Mouse (Mus musculus) CD4-positive, CD25-positive, alpha-beta regulatory T cell, adult 2 months (primary cell): ENCODE data around the gene Tssk6.

ENCODE experiments used
- DNase-seq: peaks from one replicate; pipeline ENCODE4 v3.0.0-alpha.2; 2012; ENCODE audit warnings: low read depth, low spot score

Tssk6 gene

DNA sequence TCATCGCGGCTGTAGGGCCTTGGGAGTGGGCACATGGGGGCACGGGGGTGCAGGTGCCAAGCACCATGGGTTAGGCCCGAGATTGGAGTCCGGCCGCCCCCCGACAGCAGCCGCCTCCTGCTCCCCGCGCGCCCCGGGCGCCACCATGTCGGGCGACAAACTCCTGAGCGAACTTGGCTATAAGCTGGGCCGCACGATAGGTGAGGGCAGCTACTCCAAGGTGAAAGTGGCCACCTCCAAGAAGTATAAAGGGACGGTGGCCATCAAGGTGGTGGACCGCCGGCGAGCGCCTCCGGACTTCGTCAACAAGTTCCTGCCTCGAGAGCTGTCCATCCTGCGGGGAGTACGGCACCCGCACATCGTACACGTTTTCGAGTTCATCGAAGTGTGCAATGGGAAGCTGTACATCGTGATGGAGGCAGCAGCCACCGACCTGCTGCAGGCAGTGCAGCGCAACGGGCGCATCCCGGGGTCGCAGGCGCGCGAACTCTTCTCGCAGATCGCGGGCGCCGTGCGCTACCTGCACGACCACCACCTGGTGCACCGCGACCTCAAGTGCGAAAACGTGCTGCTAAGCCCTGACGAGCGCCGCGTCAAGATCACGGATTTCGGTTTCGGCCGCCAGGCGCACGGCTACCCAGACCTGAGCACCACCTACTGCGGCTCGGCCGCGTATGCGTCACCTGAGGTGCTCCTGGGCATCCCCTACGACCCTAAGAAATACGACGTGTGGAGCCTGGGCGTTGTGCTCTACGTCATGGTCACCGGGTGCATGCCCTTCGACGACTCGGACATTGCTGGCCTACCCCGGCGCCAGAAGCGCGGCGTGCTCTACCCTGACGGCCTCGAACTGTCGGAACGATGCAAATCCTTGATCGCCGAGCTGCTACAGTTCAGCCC, at the start of gene Tssk6, which contains the start of the genes Ndufa13 and Yjefn3:
TSS of gene Tssk6 (plus strand) at position 22 of the 900 bp plus-strand sequence.
TSS of gene Ndufa13 (minus strand) at position 396 of the 900 bp plus-strand sequence.
TSS of gene Yjefn3 (minus strand) at position 550 of the 900 bp plus-strand sequence.
- DNase-seq: peak; percentile 80

- DNase-seq: no peak
Observed at GRCm38 (mm10) chr8:69853869-69854268, 48.1 kb upstream of the Tssk6 start.

GRCm38 (mm10) chr8:69860807-69861206, 41.2 kb upstream of the Tssk6 start:
- peak; percentile 28 for DNase-seq

GRCm38 (mm10) chr8:69861251-69861650, 40.7 kb upstream of the Tssk6 start:
- DNase-seq: no peak

GRCm38 (mm10) chr8:69863387-69864020, 38.5 kb upstream of the Tssk6 start:
- DNase-seq: no peak

GRCm38 (mm10) chr8:69864180-69864579, 37.8 kb upstream of the Tssk6 start:
- no peak for DNase-seq

GRCm38 (mm10) chr8:69867696-69868326, 34.2 kb upstream of the Tssk6 start:
- DNase-seq: no peak

GRCm38 (mm10) chr8:69870003-69870765, 31.8 kb upstream of the Tssk6 start:
- no peak for DNase-seq

GRCm38 (mm10) chr8:69870907-69871306, 31.1 kb upstream of the Tssk6 start:
- no peak for DNase-seq

GRCm38 (mm10) chr8:69874155-69874554, 27.8 kb upstream of the Tssk6 start:
- peak; percentile 73 for DNase-seq

- no peak for DNase-seq
Observed at GRCm38 (mm10) chr8:69874654-69875053, 27.3 kb upstream of the Tssk6 start.

DNA sequence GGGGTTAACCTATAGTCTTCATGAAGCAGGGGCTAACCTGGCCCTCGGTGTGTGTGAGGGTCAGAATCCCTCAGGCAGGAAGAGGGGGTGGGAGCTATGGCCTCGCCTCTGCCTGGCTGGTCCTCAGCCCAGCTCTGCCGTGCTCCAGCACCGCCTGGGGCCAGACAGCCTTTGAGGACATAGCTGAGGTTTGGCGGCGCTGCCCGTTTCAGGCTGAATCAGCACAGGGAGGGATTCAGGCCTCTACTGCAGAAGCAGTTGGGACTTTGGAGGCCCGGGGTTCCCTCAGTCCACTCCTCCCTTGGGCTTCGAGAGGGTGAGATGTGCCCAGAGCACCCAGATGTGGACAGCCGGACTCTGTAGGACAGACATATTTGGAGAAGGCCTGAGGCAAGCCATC, 25.9 kb upstream of the Tssk6 start:
- no peak for DNase-seq

- no peak for DNase-seq
Observed at GRCm38 (mm10) chr8:69876967-69877366, 25.0 kb upstream of the Tssk6 start.

DNA sequence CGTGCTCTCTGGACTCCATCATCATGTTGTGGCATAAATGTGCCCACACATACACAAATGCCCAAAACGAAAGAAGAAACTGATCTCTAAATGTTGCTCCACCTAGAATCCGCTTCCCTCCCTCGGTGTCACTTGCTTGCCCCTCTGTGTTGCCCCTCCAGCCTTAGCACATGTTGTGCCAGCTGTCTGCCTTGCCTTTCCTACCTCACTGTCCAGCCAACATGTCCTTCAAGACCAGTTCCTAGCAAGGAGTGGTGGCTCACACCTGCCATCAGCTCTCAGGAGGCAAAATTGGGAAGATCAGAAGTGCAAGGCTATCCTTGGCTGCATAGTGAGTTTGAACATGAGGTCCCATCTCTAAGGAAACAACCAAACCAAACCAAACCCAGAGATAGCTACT, 24.6 kb upstream of the Tssk6 start:
- no peak for DNase-seq

DNA sequence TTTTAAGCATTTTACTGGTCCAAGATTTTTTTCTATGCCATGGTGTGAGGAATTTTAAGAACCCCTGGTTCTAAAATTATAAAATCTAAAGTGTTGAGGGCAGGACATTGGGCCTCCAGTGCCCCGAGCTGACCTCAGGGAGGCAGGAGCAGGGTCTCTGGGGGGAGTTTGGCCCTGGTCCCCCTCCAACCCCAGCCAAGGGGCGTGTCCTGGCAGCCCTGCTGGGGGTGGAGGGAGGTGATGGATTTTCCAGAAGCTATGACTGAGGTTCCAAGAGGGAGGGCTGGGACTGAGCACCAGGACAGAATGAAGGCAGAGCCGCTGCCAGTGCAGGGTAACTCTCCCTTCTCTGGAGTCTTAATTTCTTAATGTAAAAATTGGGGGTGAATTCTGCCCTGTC, 24.0 kb upstream of the Tssk6 start:
- no peak for DNase-seq

DNA sequence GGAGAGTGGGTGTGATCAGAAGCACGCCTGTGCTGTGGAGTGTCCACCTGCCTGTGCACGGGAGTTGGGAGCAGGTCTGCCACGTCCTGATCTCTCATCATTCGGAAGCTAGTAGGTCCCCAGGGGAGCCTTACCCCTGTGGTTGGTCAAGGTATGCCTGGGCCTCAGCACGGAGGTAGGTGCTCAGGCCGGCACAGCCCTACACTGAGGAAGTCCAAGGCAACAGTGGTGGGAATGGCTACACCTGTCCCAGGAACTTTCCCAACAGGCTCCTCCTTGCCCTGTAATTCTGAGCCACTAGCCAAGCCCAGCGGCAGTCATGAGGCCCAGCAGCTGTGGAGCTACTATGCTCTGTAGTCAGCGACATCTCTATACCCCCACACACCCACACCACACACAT, 22.3 kb upstream of the Tssk6 start:
- no peak for DNase-seq

DNA sequence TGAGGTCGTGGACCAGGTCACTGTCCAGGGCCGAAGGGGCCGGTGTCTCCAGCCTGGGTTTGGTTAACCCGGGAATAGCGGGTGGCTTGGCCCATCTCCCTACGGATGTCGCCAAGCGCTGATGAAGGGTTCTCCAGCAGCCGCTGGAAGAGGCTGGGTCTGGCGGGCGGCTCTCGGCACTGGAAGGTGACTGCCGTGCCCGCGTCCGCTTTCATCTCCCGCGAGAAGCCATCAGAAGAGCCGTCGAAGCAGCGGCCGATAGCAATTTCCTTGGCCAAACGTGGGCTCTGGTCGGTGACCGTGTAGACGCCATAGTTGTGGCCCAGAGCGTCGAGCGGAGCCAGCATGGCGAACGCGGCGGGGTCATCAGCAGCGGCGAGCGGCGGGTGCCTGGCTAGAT, 21.1 kb upstream of the Tssk6 start:
- no peak for DNase-seq

GRCm38 (mm10) chr8:69881261-69881865, 20.6 kb upstream of the Tssk6 start:
- DNase-seq: no peak

DNA sequence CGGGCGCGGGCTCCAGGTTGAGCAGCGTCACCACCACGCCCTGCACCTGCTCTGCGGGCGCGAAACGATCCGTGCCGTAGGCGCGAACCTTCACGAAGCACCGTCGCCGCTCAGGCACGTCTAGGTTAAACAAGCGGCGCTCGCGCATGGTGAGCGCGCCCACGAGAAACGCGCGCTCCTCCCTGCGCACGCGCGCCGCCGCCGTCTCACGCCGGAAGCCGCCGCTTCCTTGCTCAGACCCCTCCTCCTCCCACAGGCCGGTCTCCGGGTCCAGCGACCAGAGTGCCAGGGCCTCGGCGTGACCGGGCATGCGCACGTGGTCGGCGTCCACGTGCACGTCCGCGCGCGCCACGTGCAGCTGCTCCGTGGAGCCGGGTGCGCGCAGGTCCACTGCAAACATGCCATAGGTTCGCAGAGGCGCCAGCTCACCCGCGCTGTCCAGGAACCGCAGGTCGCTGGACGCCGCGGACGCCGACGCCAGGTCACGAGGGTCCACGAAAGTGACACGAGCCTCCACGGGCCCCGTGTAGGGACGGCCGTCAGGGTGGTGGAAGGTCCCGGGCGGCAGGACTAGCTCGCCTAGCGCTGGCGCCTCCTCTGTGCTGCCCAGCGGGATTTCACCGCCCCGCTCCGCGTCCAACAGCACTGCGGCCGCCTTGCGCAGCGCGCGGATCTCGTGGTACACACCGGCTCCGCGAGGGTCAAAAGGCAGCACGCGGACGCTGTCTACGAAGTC, 19.8 kb upstream of the Tssk6 start:
- DNase-seq: peak; percentile 64

DNA sequence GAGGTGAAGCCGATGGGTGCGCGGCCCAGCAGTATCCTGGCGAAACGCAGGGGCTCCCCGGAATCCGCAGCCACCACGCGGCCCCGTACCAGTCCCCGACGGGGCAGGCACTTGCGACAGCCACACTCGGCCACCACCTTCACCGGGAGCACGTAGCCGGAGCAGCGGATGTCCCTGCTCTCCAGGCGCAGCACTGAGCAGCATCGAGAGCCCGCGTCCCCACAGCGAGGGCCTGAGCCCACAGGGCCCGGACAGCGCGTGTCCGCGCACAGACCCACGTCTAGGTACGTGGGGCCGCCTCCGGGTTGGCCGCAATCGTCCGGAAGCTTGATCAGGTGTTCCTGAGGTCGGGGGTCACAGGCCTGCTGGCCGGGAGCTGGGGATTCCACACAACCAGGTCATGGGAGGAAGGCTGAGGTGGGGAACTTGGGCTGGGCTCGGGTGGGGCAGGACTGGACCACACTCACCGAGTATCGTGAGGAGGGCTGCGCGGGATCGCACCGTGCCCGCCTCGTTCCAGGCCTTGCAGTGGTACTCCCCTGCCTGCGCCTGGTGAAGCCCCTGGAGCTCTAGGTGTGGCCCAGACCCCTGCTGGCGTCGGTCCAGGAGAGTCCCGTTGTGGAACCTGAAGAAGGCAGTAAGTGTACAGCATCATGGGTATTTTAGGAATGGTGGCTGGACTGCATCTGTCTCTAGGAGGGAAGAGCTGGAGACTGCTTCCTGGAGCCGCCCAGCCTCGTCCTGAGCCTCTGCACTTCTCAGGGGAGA, 19.0 kb upstream of the Tssk6 start:
- DNase-seq: no peak
